Mouse (Mus musculus) erythroblast, embryonic 14.5 days (primary cell): ENCODE measurements around the gene Gpn2. TPM values are rescaled to one million over a fixed set of nuclear protein-coding genes. Genes with fewer than 3 reads are reported as not detected.

ENCODE experiments used
- H3K27me3 ChIP-seq: 2 replicates; pipeline ENCODE4 v1.6.1; 2012; ENCODE audit warnings: inconsistent platforms; ENCODE audit not compliant: control insufficient read depth
- H3K36me3 ChIP-seq: 2 replicates; pipeline ENCODE4 v1.6.1; 2012; ENCODE audit warnings: mild to moderate bottlenecking, inconsistent platforms; ENCODE audit not compliant: control insufficient read depth
- H3K4me1 ChIP-seq: 2 replicates; pipeline ENCODE4 v1.6.1; 2012; ENCODE audit warnings: inconsistent platforms; ENCODE audit not compliant: control insufficient read depth
- H3K4me3 ChIP-seq: replicated peaks from 2 replicates; pipeline ENCODE3; 2012; ENCODE audit warnings: moderate library complexity, mild to moderate bottlenecking, inconsistent platforms
- H3K9me3 ChIP-seq: 2 replicates; pipeline ENCODE4 v1.6.1; 2012; ENCODE audit warnings: low read length, inconsistent platforms, mixed read lengths; ENCODE audit not compliant: control insufficient read depth
- GATA1 ChIP-seq: IDR thresholded peaks from 2 replicates; pipeline ENCODE4 v1.6.1; 2012; ENCODE audit warnings: low read length, inconsistent platforms, mixed read lengths
- TAL1 ChIP-seq: IDR thresholded peaks from 3 replicates; pipeline ENCODE4 v1.6.1; 2012; ENCODE audit warnings: low read length, inconsistent platforms, mixed read lengths
- polyA plus RNA-seq: library from polyadenylated mRNA; stranded (reverse); fragments of >175 nt; gene quantifications from 2 replicates; pipeline ENCODE4 v1.2.3, GENCODE M21; 2012

Gene Gpn2
- polyA plus RNA-seq, 1 experiment: 4.2 TPM

GRCm38 (mm10) chr4:133557041-133557717 lies 27.0 kb upstream of the Gpn2 start:
- Histone ChIP-seq H3K27me3 (peaks cover 14% of the 10 kb centered on the region; the same call in 1 of the 2 replicates), H3K36me3 (no peaks in the 10 kb centered on the region), H3K9me3 (no peaks in the 10 kb centered on the region), H3K4me1 (peaks cover 3% of the 10 kb centered on the region), H3K4me3 (no peak overlapping the region)
- no peak for TF ChIP-seq TAL1
- TF ChIP-seq GATA1: no peak

- TF ChIP-seq GATA1 (no peak), TAL1 (no peak)
- no peaks in the 10 kb centered on the region for H3K4me1 ChIP-seq
- no peaks in the 10 kb centered on the region for H3K36me3 ChIP-seq
- peaks cover 7% of the 10 kb centered on the region; the same call in 1 of the 2 replicates for H3K27me3 ChIP-seq
- peaks cover 3% of the 10 kb centered on the region; the same call in 1 of the 2 replicates for H3K9me3 ChIP-seq
- no peak overlapping the region for H3K4me3 ChIP-seq
Measured at GRCm38 (mm10) chr4:133559846-133560245, 24.3 kb upstream of the Gpn2 start.

GRCm38 (mm10) chr4:133561622-133562021 lies 22.5 kb upstream of the Gpn2 start:
- H3K4me3 ChIP-seq: no peak overlapping the region
- peaks cover 3% of the 10 kb centered on the region; the same call in 1 of the 2 replicates for H3K9me3 ChIP-seq
- no peaks in the 10 kb centered on the region for H3K27me3 ChIP-seq
- H3K4me1 ChIP-seq: no peaks in the 10 kb centered on the region
- H3K36me3 ChIP-seq: no peaks in the 10 kb centered on the region
- TF ChIP-seq TAL1 (no peak), GATA1 (no peak)

- H3K36me3 ChIP-seq: no peaks in the 10 kb centered on the region
- H3K4me3 ChIP-seq: no peak overlapping the region
- H3K9me3 ChIP-seq: peaks cover 3% of the 10 kb centered on the region; the same call in 1 of the 2 replicates
- H3K27me3 ChIP-seq: no peaks in the 10 kb centered on the region
- no peaks in the 10 kb centered on the region for H3K4me1 ChIP-seq
- TF ChIP-seq GATA1 (no peak), TAL1 (no peak)
Measured at GRCm38 (mm10) chr4:133563123-133563571, 21.0 kb upstream of the Gpn2 start.

- H3K36me3 ChIP-seq: no peaks in the 10 kb centered on the region
- no peaks in the 10 kb centered on the region for H3K27me3 ChIP-seq
- TF ChIP-seq GATA1 (no peak), TAL1 (no peak)
- H3K4me3 ChIP-seq: no peak overlapping the region
- no peaks in the 10 kb centered on the region for H3K4me1 ChIP-seq
- peaks cover 5% of the 10 kb centered on the region; the same call in 1 of the 2 replicates for H3K9me3 ChIP-seq
Measured at GRCm38 (mm10) chr4:133567251-133567650, 16.9 kb upstream of the Gpn2 start.

GRCm38 (mm10) chr4:133569291-133570065 lies 14.7 kb upstream of the Gpn2 start:
- Histone ChIP-seq H3K27me3 (no peaks in the 10 kb centered on the region), H3K36me3 (no peaks in the 10 kb centered on the region), H3K4me1 (peaks cover 10% of the 10 kb centered on the region), H3K9me3 (peaks cover 3% of the 10 kb centered on the region; the same call in 1 of the 2 replicates), H3K4me3 (no peak overlapping the region)
- no peak for TF ChIP-seq TAL1
- TF ChIP-seq GATA1: no peak

- Histone ChIP-seq H3K4me1 (peaks cover 14% of the 10 kb centered on the region), H3K9me3 (0 out of 2 replicates have a peak, but pooled peaks cover 2% of the 10 kb centered on the region), H3K27me3 (no peaks in the 10 kb centered on the region), H3K4me3 (no peak overlapping the region), H3K36me3 (no peaks in the 10 kb centered on the region)
- TF ChIP-seq GATA1 (no peak), TAL1 (no peak)
Measured at GRCm38 (mm10) chr4:133570066-133570466, 14.1 kb upstream of the Gpn2 start.

- Histone ChIP-seq H3K4me1 (peaks cover 26% of the 10 kb centered on the region), H3K9me3 (0 out of 2 replicates have a peak, but pooled peaks cover 2% of the 10 kb centered on the region), H3K36me3 (peaks cover 17% of the 10 kb centered on the region), H3K27me3 (no peaks in the 10 kb centered on the region), H3K4me3 (peak within 1 kb of the TSS; percentile 88)
- TF ChIP-seq GATA1 (no peak), TAL1 (no peak)
Measured at GRCm38 (mm10) chr4:133574070-133574842, 9.9 kb upstream of the Gpn2 start, which contains the start of gene Gpatch3. Gpatch3 (plus strand) TSS chr4:133574745.
